Mouse (Mus musculus) bone marrow, adult 2 months (tissue): Measurements from ENCODE around the gene 4933421I07Rik.

Source experiments
- CTCF ChIP-seq: fragments of 200-500 bp; IDR thresholded peaks from 2 replicates; pipeline ENCODE4 v1.5.1; 2011; ENCODE audit warnings: low read length, control low read depth; ENCODE audit not compliant: control insufficient read depth, insufficient read depth
- POLR2A ChIP-seq: fragments of 200-500 bp; IDR thresholded peaks from 2 replicates; pipeline ENCODE4 v1.6.1; 2011; ENCODE audit warnings: low read depth, mild to moderate bottlenecking, control low read depth, low read length, borderline replicate concordance; ENCODE audit not compliant: control insufficient read depth

DNA sequence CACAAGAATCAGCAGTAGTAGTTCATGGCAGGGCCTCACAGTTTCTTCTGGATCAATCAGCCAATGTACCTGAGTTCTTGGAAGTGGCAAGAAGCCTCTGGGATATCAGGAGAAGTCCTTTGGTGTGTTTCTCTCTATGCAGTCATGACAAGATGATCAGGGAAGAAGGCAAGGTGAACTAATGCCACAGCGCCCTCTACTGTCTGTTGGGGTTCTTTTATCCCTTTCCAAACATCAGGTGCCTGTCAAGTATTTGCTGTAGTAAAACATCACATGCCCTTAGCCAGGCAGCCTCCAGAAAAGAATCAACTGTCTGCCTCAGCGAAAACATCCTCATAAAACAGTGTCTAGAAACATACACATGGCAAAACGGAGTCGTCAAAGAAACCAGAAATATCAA, 6.7 kb upstream of the 4933421I07Rik start:
- TF ChIP-seq CTCF (no peak), POLR2A (no peak)
